Mouse (Mus musculus) lung, embryonic 16.5 days (tissue): Measurements from ENCODE around the gene Nkain4. TPM values are rescaled to one million over a fixed set of nuclear protein-coding genes. Genes with fewer than 3 reads are reported as not detected.

Source experiments
- ATAC-seq: fragments of 200-750 bp; cut with Nextera tagmentation; 2 replicates; pipeline ENCODE4 v1.8.0; 2017; ENCODE audit warnings: low read depth, mild to moderate bottlenecking, moderate library complexity
- H3K27ac ChIP-seq: fragments of 300-500 bp; sonication (generic); 2 replicates; pipeline ENCODE4 v1.5.1; 2014; ENCODE audit warnings: mild to moderate bottlenecking, control low read depth, low read length
- H3K27me3 ChIP-seq: fragments of 300-500 bp; sonication (generic); 2 replicates; pipeline ENCODE4 v1.6.1; 2014; ENCODE audit warnings: low read depth, low read length, mixed read lengths; ENCODE audit not compliant: control insufficient read depth, insufficient read depth
- H3K36me3 ChIP-seq: fragments of 300-500 bp; sonication (generic); 2 replicates; pipeline ENCODE4 v1.6.1; 2014; ENCODE audit warnings: low read length; ENCODE audit not compliant: control insufficient read depth, insufficient read depth
- H3K4me1 ChIP-seq: fragments of 300-500 bp; sonication (generic); replicated peaks from 2 replicates; pipeline ENCODE4 v1.6.1; 2014; ENCODE audit warnings: low read length, mixed read lengths; ENCODE audit not compliant: control insufficient read depth, insufficient read depth
- H3K4me2 ChIP-seq: fragments of 300-500 bp; sonication (generic); 2 replicates; pipeline ENCODE4 v1.6.1; 2014; ENCODE audit warnings: low read depth, low read length, control low read depth
- H3K4me3 ChIP-seq: fragments of 300-500 bp; sonication (generic); 2 replicates; pipeline ENCODE4 v1.5.1; 2014; ENCODE audit warnings: mild to moderate bottlenecking, low read length, control low read depth
- H3K9ac ChIP-seq: fragments of 300-500 bp; sonication (generic); 2 replicates; pipeline ENCODE4 v1.6.1; 2014; ENCODE audit warnings: low read length, control low read depth
- H3K9me3 ChIP-seq: fragments of 300-500 bp; sonication (generic); 2 replicates; pipeline ENCODE4 v1.6.1; 2016; ENCODE audit warnings: low read length; ENCODE audit not compliant: control insufficient read depth
- WGBS: fragments of 180-500 bp; shearing (Covaris S2); extraction: QIAGEN DNeasy Blood & Tissue Kit; methylation state at CpG from one replicate; pipeline ENCODE4 v1.1.7; 2014; 5-methylcytosine and 5-hydroxymethylcytosine counted together
- polyA plus RNA-seq: library from polyadenylated mRNA; unstranded; fragments of >200 nt; fragmentation: Nextera tagmentation; extraction: Ambion mirVana; gene quantifications from 2 replicates; pipeline ENCODE4 v1.2.1, GENCODE M21; 2015

The Nkain4 gene
- polyA plus RNA-seq, 1 experiment from 2014 or later, result 98.4 TPM

DNA sequence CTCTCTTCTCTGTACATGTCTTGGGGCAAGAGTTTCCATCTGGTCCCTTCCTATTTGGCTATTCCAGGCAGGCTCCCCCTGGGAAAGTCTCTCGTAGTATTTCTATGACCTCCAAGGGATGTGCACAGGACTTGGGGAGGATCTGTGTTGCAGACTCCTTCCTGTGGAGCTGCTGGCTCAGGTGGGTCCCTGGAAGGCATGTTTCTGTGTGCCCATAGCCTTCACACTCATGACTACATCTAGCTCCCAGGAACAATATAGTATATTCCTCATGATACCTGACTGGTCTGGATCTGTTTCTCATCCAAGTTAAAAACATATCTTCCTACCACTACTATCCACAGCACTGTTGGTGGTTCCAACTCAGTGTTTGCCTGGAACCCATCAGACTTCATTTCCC lies 32.5 kb upstream of the Nkain4 start:
- Histone ChIP-seq H3K36me3 (peaks cover 8% of the 10 kb centered on the region; the same call in 1 of the 2 replicates), H3K4me2 (no peak overlapping the region), H3K9ac (no peak overlapping the region), H3K27ac (no peak overlapping the region), H3K4me3 (no peak overlapping the region), H3K9me3 (no peaks in the 10 kb centered on the region), H3K4me1 (no peaks in the 10 kb centered on the region), H3K27me3 (no peaks in the 10 kb centered on the region)
- WGBS, result 63% methylated on average over 1 of the region's 1 CpGs
- ATAC-seq, result no peak

- no peaks in the 10 kb centered on the region for H3K9me3 ChIP-seq
- H3K27me3 ChIP-seq, result no peaks in the 10 kb centered on the region
- H3K9ac ChIP-seq, result no peak within 1 kb of the TSS
- no peaks in the 10 kb centered on the region for H3K4me1 ChIP-seq
- ATAC-seq, result no peak
- no peak within 1 kb of the TSS for H3K4me2 ChIP-seq
- WGBS, result 43% methylated on average over 2 of the region's 2 CpGs
- H3K36me3 ChIP-seq, result peaks cover 14% of the 10 kb centered on the region; the same call in 1 of the 2 replicates
- no peak within 1 kb of the TSS for H3K4me3 ChIP-seq
- no peak within 1 kb of the TSS for H3K27ac ChIP-seq
Observed at GRCm38 (mm10) chr2:180986449-180986848, 31.9 kb upstream of the Nkain4 start, which contains the start of gene Col20a1. Gene Col20a1 (plus strand): TSS chr2:180986535.

DNA sequence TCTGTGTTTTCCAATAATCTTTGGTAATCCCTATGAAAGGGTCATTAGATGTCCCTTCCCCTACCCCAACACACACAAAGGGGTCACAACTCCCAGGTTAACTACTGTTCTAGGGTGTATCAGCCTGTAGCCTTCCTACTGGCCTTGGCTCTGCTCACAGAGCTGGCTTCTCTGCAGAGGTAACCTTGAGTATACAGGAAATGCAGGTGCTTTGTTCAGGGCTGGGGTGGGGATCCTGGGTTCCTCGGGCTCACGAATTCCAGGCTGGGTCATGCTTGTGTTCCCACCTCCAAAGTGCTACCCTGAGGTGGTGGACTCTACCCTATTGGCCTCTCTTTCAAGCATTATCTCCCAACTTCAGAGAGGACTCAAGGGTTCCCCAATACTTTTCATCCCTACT lies 31.1 kb upstream of the Nkain4 start:
- WGBS, result 61% methylated on average over 2 of the region's 2 CpGs
- H3K9me3 ChIP-seq, result no peaks in the 10 kb centered on the region
- H3K4me1 ChIP-seq, result no peaks in the 10 kb centered on the region
- H3K27me3 ChIP-seq, result no peaks in the 10 kb centered on the region
- no peak overlapping the region for H3K27ac ChIP-seq
- no peak for ATAC-seq
- no peak overlapping the region for H3K4me2 ChIP-seq
- H3K36me3 ChIP-seq, result peaks cover 19% of the 10 kb centered on the region
- H3K4me3 ChIP-seq, result no peak overlapping the region
- no peak overlapping the region for H3K9ac ChIP-seq

GRCm38 (mm10) chr2:180981133-180981532 lies 26.6 kb upstream of the Nkain4 start:
- no peak overlapping the region for H3K4me3 ChIP-seq
- no peak overlapping the region for H3K27ac ChIP-seq
- no peaks in the 10 kb centered on the region for H3K9me3 ChIP-seq
- H3K9ac ChIP-seq, result no peak overlapping the region
- ATAC-seq, result no peak
- peaks cover 47% of the 10 kb centered on the region for H3K36me3 ChIP-seq
- no peaks in the 10 kb centered on the region for H3K27me3 ChIP-seq
- H3K4me1 ChIP-seq, result no peaks in the 10 kb centered on the region
- WGBS, result 72% methylated on average over 6 of the region's 6 CpGs
- no peak overlapping the region for H3K4me2 ChIP-seq

GRCm38 (mm10) chr2:180967010-180967763 lies 12.7 kb upstream of the Nkain4 start, which contains the start of gene Arfgap1:
Gene Arfgap1 (plus strand): TSS chr2:180967225.
- WGBS, result under 1% methylated on average over 57 of the region's 57 CpGs

GRCm38 (mm10) chr2:180966092-180966882 lies 11.8 kb upstream of the Nkain4 start:
- no peak for ATAC-seq
- Histone ChIP-seq H3K9me3 (no peaks in the 10 kb centered on the region), H3K4me1 (peaks cover 12% of the 10 kb centered on the region), H3K9ac (peak overlapping the region; percentile 98), H3K4me3 (peak overlapping the region; percentile 93), H3K4me2 (peak overlapping the region; percentile 90), H3K36me3 (peaks cover 11% of the 10 kb centered on the region; the same call in 1 of the 2 replicates), H3K27ac (peak overlapping the region; percentile 84), H3K27me3 (no peaks in the 10 kb centered on the region)
- WGBS, result 11% methylated on average over 14 of the region's 14 CpGs

More at GRCm38 (mm10) chr2:180967010-180967763, 12.7 kb upstream of the Nkain4 start, which contains the start of gene Arfgap1:
- ATAC-seq, result peak; percentile 95
- no peaks in the 10 kb centered on the region for H3K27me3 ChIP-seq
- peak within 1 kb of the TSS; percentile 90 for H3K4me2 ChIP-seq
- H3K27ac ChIP-seq, result peak within 1 kb of the TSS; percentile 84
- peak within 1 kb of the TSS; percentile 98 for H3K9ac ChIP-seq
- no peaks in the 10 kb centered on the region for H3K9me3 ChIP-seq
- peak within 1 kb of the TSS; percentile 93 for H3K4me3 ChIP-seq
- peaks cover 20% of the 10 kb centered on the region for H3K36me3 ChIP-seq
- peaks cover 12% of the 10 kb centered on the region for H3K4me1 ChIP-seq

- H3K4me3 ChIP-seq, result no peak overlapping the region
- 8% methylated on average over 5 of the region's 5 CpGs for WGBS
- H3K4me2 ChIP-seq, result no peak overlapping the region
- no peak for ATAC-seq
- H3K9me3 ChIP-seq, result no peaks in the 10 kb centered on the region
- no peaks in the 10 kb centered on the region for H3K27me3 ChIP-seq
- no peak overlapping the region for H3K9ac ChIP-seq
- H3K4me1 ChIP-seq, result peaks cover 12% of the 10 kb centered on the region
- H3K27ac ChIP-seq, result no peak overlapping the region
- H3K36me3 ChIP-seq, result no peaks in the 10 kb centered on the region
Observed at GRCm38 (mm10) chr2:180963956-180964355, 9.5 kb upstream of the Nkain4 start.

GRCm38 (mm10) chr2:180962616-180963308 lies 8.3 kb upstream of the Nkain4 start:
- Histone ChIP-seq H3K9ac (no peak overlapping the region), H3K27ac (no peak overlapping the region), H3K4me2 (no peak overlapping the region), H3K4me1 (peaks cover 6% of the 10 kb centered on the region), H3K27me3 (no peaks in the 10 kb centered on the region), H3K4me3 (no peak overlapping the region), H3K9me3 (no peaks in the 10 kb centered on the region), H3K36me3 (no peaks in the 10 kb centered on the region)
- 57% methylated on average over 2 of the region's 2 CpGs for WGBS
- ATAC-seq, result no peak

GRCm38 (mm10) chr2:180960187-180960586 lies 5.7 kb upstream of the Nkain4 start:
- 33% methylated on average over 3 of the region's 3 CpGs for WGBS
- H3K4me2 ChIP-seq, result no peak overlapping the region

More at GRCm38 (mm10) chr2:180960187-180960586, 5.7 kb upstream of the Nkain4 start:
- Histone ChIP-seq H3K27me3 (peaks cover 4% of the 10 kb centered on the region; the same call in 1 of the 2 replicates), H3K9me3 (no peaks in the 10 kb centered on the region), H3K9ac (no peak overlapping the region), H3K4me1 (peaks cover 4% of the 10 kb centered on the region), H3K4me3 (no peak overlapping the region), H3K27ac (peak overlapping the region; percentile 74), H3K36me3 (no peaks in the 10 kb centered on the region)
- ATAC-seq, result peak; percentile 79
